Mouse (Mus musculus) G1E (cell line): ENCODE measurements around the gene 2810006K23Rik. TPM values are rescaled to one million over a fixed set of nuclear protein-coding genes. Genes with fewer than 3 reads are reported as not detected.
A peak's percentile ranks its signal among the peaks of the same experiment; 100 is the strongest.
"Not testable (repeated sequence)": the region's sequence is repeated elsewhere in the genome, so short reads cannot be mapped to it uniquely, and the experiment has no call there.

Experiments used
- ATAC-seq: 2 replicates; pipeline ENCODE4 v1.8.0; 2016; ENCODE audit warnings: mild to moderate bottlenecking; ENCODE audit not compliant: insufficient number of reproducible peaks, poor library complexity, low FRiP score, severe bottlenecking; ENCODE audit errors: extremely low read depth
- DNase-seq: peaks from one replicate; pipeline ENCODE4 v3.0.0; 2012; ENCODE audit warnings: low spot score
- H3K27me3 ChIP-seq: 2 replicates; pipeline ENCODE4 v1.6.1; 2012; ENCODE audit warnings: mild to moderate bottlenecking, low read length, inconsistent platforms; ENCODE audit not compliant: insufficient read depth
- H3K36me3 ChIP-seq: replicated peaks from 2 replicates; pipeline ENCODE3; 2012; ENCODE audit warnings: mild to moderate bottlenecking, inconsistent platforms
- H3K4me1 ChIP-seq: 2 replicates; pipeline ENCODE4 v1.6.1; 2012; ENCODE audit warnings: low read depth, low read length, inconsistent platforms, mixed read lengths; ENCODE audit not compliant: insufficient read depth
- H3K4me3 ChIP-seq: 2 replicates; pipeline ENCODE4 v1.5.1; 2012; ENCODE audit warnings: low read depth, mild to moderate bottlenecking, inconsistent platforms, low read length, moderate library complexity, mixed read lengths
- H3K9me3 ChIP-seq: replicated peaks from 2 replicates; pipeline ENCODE4 v1.6.1; 2012; ENCODE audit warnings: inconsistent platforms
- CTCF ChIP-seq: IDR thresholded peaks from 2 replicates; pipeline ENCODE4 v1.5.1; 2012; ENCODE audit warnings: low read depth, low read length, inconsistent platforms, mixed read lengths
- GATA1 ChIP-seq: IDR thresholded peaks from 2 replicates; pipeline ENCODE4 v1.6.1; 2012; ENCODE audit warnings: borderline replicate concordance, low read length, inconsistent platforms, mixed read lengths
- GATA2 ChIP-seq: IDR thresholded peaks from 2 replicates; pipeline ENCODE4 v1.6.1; 2012; ENCODE audit warnings: low read depth, low read length, inconsistent platforms, borderline replicate concordance
- POLR2AphosphoS5 ChIP-seq: IDR thresholded peaks from 2 replicates; pipeline ENCODE4 v1.6.1; 2012; ENCODE audit warnings: low read depth, low read length, inconsistent platforms; ENCODE audit not compliant: insufficient replicate concordance
- TAL1 ChIP-seq: conservative IDR thresholded peaks from 2 replicates; pipeline ENCODE4 v1.6.1; 2012; ENCODE audit warnings: low read depth, low read length, inconsistent platforms, mixed read lengths
- polyA plus RNA-seq: library from polyadenylated mRNA; stranded (reverse); fragments of >175 nt; gene quantifications from 2 replicates; pipeline ENCODE4 v1.2.3, GENCODE M21; 2012
- total RNA-seq, 2 experiments: library from RNA; stranded (forward) in 1 of 2; stranded (reverse) in 1 of 2; fragments of 200-1000 nt in 1 of 2; fragments of >200 nt in 1 of 2; fragmentation: Nextera tagmentation in 1 of 2; gene quantifications; 2 replicates each; pipeline ENCODE4 v1.2.3; 2014 to 2017

The 2810006K23Rik gene
- total and polyA plus RNA-seq, 3 experiments, result 7.7 to 29.5 (median 19.8) TPM

DNA sequence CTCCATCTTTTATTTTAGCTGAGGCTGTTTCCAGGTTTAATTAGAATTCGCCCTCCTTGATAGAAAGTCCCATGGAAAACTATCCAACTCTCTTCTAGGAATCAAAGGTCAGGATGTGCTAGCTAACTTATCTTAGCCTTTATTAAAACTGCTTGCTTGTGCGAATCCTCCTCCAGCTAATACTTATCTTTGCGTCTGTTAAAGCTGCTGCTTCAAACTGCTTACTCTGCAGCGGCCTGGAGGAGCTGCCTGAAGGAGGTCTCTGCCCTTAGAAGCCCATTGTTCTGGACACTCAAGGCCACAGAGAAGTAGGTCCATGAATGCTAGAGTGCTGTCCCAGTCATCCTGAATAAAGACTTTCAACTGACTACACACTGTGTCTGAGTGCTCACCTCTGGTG, 31.4 kb upstream of the 2810006K23Rik start:
- H3K36me3 ChIP-seq, result peaks cover 83% of the 10 kb centered on the region
- TF ChIP-seq GATA2, result no peak
- no peaks in the 10 kb centered on the region for H3K27me3 ChIP-seq
- H3K4me1 ChIP-seq, result no peaks in the 10 kb centered on the region
- DNase-seq (no peak), ATAC-seq (no peak)
- H3K9me3 ChIP-seq, result no peaks in the 10 kb centered on the region
- H3K4me3 ChIP-seq, result no peak overlapping the region

- peaks cover 77% of the 10 kb centered on the region for H3K36me3 ChIP-seq
- ATAC-seq, H3K27me3 ChIP-seq, DNase-seq, H3K4me3 ChIP-seq, H3K9me3 ChIP-seq, H3K4me1 ChIP-seq: not testable (repeated sequence)
- TF ChIP-seq CTCF, result 0 out of 2 replicates have a peak, but pooled peaks have one; percentile 12
Measured at GRCm38 (mm10) chr5:124299307-124299706, 28.6 kb upstream of the 2810006K23Rik start.

DNA sequence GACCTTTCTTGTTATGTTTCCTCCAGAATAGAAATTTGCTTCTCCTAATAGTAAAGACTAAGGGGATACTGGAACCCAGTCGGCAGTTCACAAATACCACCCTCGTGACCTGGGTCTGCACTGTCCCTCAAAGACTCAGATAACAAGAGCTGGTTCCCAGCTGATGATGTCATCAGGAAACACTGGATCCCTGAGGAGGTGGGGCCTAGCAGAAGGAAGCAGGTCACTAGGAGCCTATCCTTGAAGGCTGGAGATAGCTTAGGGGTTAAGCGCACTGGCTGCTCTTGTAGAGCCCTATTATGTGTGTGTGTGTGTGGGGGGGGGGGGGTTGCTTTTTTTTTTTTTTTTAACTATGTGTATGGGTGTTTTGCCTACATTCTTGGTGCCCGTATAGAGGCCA, 27.8 kb upstream of the 2810006K23Rik start:
- H3K27me3 ChIP-seq, result no peaks in the 10 kb centered on the region
- DNase-seq (no peak), ATAC-seq (no peak)
- no peaks in the 10 kb centered on the region; the same call in 1 of the 2 replicates for H3K4me1 ChIP-seq
- no peaks in the 10 kb centered on the region for H3K9me3 ChIP-seq
- TF ChIP-seq CTCF (no peak), POLR2AphosphoS5 (no peak), TAL1 (no peak), GATA1 (no peak), GATA2 (no peak)
- peaks cover 75% of the 10 kb centered on the region for H3K36me3 ChIP-seq
- no peak overlapping the region for H3K4me3 ChIP-seq

DNA sequence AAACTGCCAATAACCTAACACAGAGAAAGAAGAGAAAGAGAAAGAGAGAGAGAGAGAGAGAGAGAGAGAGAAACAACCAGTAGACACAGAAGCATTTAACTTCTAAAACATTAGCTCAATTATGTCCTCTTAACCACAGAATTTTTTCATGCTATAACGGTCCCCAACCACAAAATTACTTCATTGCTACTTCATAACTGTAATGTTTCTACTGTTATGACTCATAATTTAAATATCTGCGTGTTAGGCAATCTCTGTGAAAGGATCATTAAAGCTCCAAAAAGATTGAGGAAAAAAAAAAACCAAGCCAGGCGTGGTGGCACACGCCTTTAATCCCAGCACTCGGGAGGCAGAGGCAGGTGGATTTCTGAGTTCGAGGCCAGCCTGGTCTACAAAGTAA, 25.0 kb upstream of the 2810006K23Rik start:
- ATAC-seq, DNase-seq: not testable (repeated sequence)
- H3K36me3 ChIP-seq, result peaks cover 81% of the 10 kb centered on the region

DNA sequence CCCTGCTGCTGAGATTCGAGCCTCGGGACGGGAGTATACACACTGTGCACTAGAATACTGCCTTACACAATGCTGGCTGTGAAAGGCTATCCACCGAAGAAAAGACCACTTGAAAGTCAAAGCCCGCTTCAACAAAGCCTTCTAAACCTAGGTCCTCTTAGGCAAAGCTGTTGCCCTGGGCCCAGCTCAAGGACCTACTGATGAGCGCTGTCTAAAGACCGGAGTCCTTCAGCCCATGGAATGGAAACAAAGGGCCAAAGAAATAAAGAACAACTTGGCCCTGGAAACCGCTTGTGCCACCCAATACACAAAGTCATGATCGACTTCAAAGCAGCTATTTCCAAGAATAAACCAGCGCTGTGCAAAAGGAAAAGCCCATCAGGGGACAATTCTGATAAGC, 18.7 kb upstream of the 2810006K23Rik start:
- no peaks in the 10 kb centered on the region for H3K27me3 ChIP-seq
- H3K9me3 ChIP-seq, result peaks cover 4% of the 10 kb centered on the region
- H3K4me3 ChIP-seq, result no peak overlapping the region
- no peak for ATAC-seq
- H3K36me3 ChIP-seq, result peaks cover 88% of the 10 kb centered on the region
- no peak for TF ChIP-seq CTCF
- no peak for TF ChIP-seq GATA2
- no peak for TF ChIP-seq TAL1
- TF ChIP-seq POLR2AphosphoS5, result no peak
- no peak for TF ChIP-seq GATA1
- no peak for DNase-seq
- H3K4me1 ChIP-seq, result no peaks in the 10 kb centered on the region; the same call in 1 of the 2 replicates

More for the DNA sequence above, 25.0 kb upstream of the 2810006K23Rik start:
- H3K27me3 ChIP-seq, H3K9me3 ChIP-seq, H3K4me3 ChIP-seq, H3K4me1 ChIP-seq: not testable (repeated sequence)

DNA sequence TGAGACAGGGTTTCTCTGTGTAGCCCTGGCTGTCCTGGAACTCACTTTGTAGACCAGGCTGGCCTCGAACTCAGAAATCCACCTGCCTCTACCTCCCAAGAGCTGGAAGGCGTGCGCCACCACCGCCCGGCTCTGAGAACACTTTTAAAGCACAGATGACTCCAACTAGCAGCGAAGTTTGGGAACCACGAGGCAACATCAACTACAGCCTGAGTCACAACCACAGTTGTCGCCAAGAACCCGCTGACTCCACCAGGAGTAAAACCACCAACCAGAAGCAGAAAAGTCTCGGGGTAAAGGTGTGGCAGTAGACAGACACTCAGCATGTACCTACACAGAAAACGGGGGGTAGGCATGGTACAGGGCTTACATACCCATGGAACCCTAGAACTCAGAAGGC, 17.8 kb upstream of the 2810006K23Rik start:
- TF ChIP-seq TAL1 (no peak), GATA1 (no peak), GATA2 (no peak), POLR2AphosphoS5 (no peak)
- H3K36me3 ChIP-seq, result peaks cover 92% of the 10 kb centered on the region
- H3K4me3 ChIP-seq, result no peak overlapping the region

GRCm38 (mm10) chr5:124315498-124315897, 12.4 kb upstream of the 2810006K23Rik start:
- peaks cover 10% of the 10 kb centered on the region for H3K9me3 ChIP-seq

More for the DNA sequence above, 17.8 kb upstream of the 2810006K23Rik start:
- Histone ChIP-seq H3K27me3 (no peaks in the 10 kb centered on the region), H3K9me3 (peaks cover 4% of the 10 kb centered on the region), H3K4me1 (no peaks in the 10 kb centered on the region; the same call in 1 of the 2 replicates)
- DNase-seq, result no peak
- ATAC-seq, result no peak

More at GRCm38 (mm10) chr5:124315498-124315897, 12.4 kb upstream of the 2810006K23Rik start:
- TF ChIP-seq GATA2 (no peak), CTCF (no peak), TAL1 (no peak), POLR2AphosphoS5 (no peak), GATA1 (no peak)
- DNase-seq (no peak), ATAC-seq (no peak)
- Histone ChIP-seq H3K4me1 (peaks cover 20% of the 10 kb centered on the region), H3K27me3 (no peaks in the 10 kb centered on the region), H3K4me3 (no peak overlapping the region), H3K36me3 (peaks cover 88% of the 10 kb centered on the region)
